Mouse (Mus musculus) forelimb bud, embryonic 11.5 days (tissue): ENCODE measurements around the gene Gm37240.
"Not testable (repeated sequence)": the region's sequence is repeated elsewhere in the genome, so short reads cannot be mapped to it uniquely, and the experiment has no call there.

Source experiments
- DNase-seq: peaks from one replicate; pipeline ENCODE4 v3.0.0-alpha.2; 2012; ENCODE audit warnings: low read depth, low spot score

The Gm37240 gene

GRCm38 (mm10) chr3:85887239-85887827 is at the start of gene Gm37240, which contains the start of gene Glt28d2:
Gene Gm37240, minus strand, starts transcription at chr3:85887518.
Gene Glt28d2, minus strand, starts transcription at chr3:85887516.
- peak; percentile 90 for DNase-seq

GRCm38 (mm10) chr3:85933586-85933985 is 46.3 kb upstream of the Gm37240 start:
- DNase-seq = no peak

- DNase-seq = peak; percentile 33
Measured at GRCm38 (mm10) chr3:85931859-85932258, 44.5 kb upstream of the Gm37240 start.

GRCm38 (mm10) chr3:85930671-85931255 is 43.4 kb upstream of the Gm37240 start:
- DNase-seq = no peak

- DNase-seq = no peak
Measured at GRCm38 (mm10) chr3:85929711-85930110, 42.4 kb upstream of the Gm37240 start.

- DNase-seq = no peak
Measured at GRCm38 (mm10) chr3:85928140-85928611, 40.9 kb upstream of the Gm37240 start.

GRCm38 (mm10) chr3:85927296-85927695 is 40.0 kb upstream of the Gm37240 start:
- DNase-seq = peak; percentile 61

- peak; percentile 75 for DNase-seq
Measured at GRCm38 (mm10) chr3:85923954-85924945, 36.9 kb upstream of the Gm37240 start.

GRCm38 (mm10) chr3:85923343-85923742 is 36.0 kb upstream of the Gm37240 start:
- no peak for DNase-seq

GRCm38 (mm10) chr3:85922331-85922730 is 35.0 kb upstream of the Gm37240 start:
- no peak for DNase-seq

- DNase-seq = not testable (repeated sequence)
Measured at GRCm38 (mm10) chr3:85920671-85921070, 33.4 kb upstream of the Gm37240 start.

- DNase-seq = peak; percentile 23
Measured at GRCm38 (mm10) chr3:85917600-85917999, 30.3 kb upstream of the Gm37240 start.

GRCm38 (mm10) chr3:85914806-85915205 is 27.5 kb upstream of the Gm37240 start:
- DNase-seq = no peak

GRCm38 (mm10) chr3:85907136-85907535 is 19.8 kb upstream of the Gm37240 start:
- DNase-seq = no peak

GRCm38 (mm10) chr3:85904371-85904770 is 17.1 kb upstream of the Gm37240 start:
- no peak for DNase-seq

- DNase-seq = no peak
Measured at GRCm38 (mm10) chr3:85895020-85895419, 7.7 kb upstream of the Gm37240 start.

GRCm38 (mm10) chr3:85891571-85891970 is 4.3 kb upstream of the Gm37240 start:
- no peak for DNase-seq

GRCm38 (mm10) chr3:85888221-85888671 is 928 bp upstream of the Gm37240 start:
- no peak for DNase-seq

GRCm38 (mm10) chr3:85886636-85887238 is 581 bp downstream of the Gm37240 start:
- no peak for DNase-seq

GRCm38 (mm10) chr3:85885906-85886305 is 1.4 kb downstream of the Gm37240 start:
- DNase-seq = no peak

- no peak for DNase-seq
Measured at GRCm38 (mm10) chr3:85880687-85881086, 6.6 kb downstream of the Gm37240 start.

GRCm38 (mm10) chr3:85880068-85880467 is 7.2 kb downstream of the Gm37240 start:
- no peak for DNase-seq
